Mouse (Mus musculus): ENCODE measurements at regions not wholly inside any gene's neighbourhood (a gene's known extent, or its start where the extent isn't known, plus 50 kb on each side); places are given as distances from the start of the nearest gene placed in this dataset.

GRCm38 (mm10) chr17:47140969-47141842 is 130.8 kb upstream of the Ubr2 start:
- no peak for DNase-seq (ENCODE audit: low spot score)

- no peak for DNase-seq (ENCODE audit: low spot score)
These were observed 130.0 kb upstream of the Ubr2 start for GRCm38 (mm10) chr17:47140241-47140968.

- DNase-seq (ENCODE audit: low spot score): peak; percentile 36
These were observed 129.4 kb upstream of the Ubr2 start for GRCm38 (mm10) chr17:47139730-47140231.

GRCm38 (mm10) chr17:47139171-47139617 is 128.8 kb upstream of the Ubr2 start:
- DNase-seq (ENCODE audit: low spot score): no peak

GRCm38 (mm10) chr17:47138174-47138573 is 127.8 kb upstream of the Ubr2 start:
- no peak for DNase-seq (ENCODE audit: low spot score)

GRCm38 (mm10) chr17:47135391-47135790 is 125.0 kb upstream of the Ubr2 start:
- no peak for DNase-seq (ENCODE audit: low spot score)

GRCm38 (mm10) chr17:47133785-47134184 is 123.4 kb upstream of the Ubr2 start:
- no peak for DNase-seq (ENCODE audit: low spot score)

- no peak for DNase-seq (ENCODE audit: low spot score)
These were observed 117.2 kb upstream of the Ubr2 start for GRCm38 (mm10) chr17:47127571-47127970.

- DNase-seq (ENCODE audit: low spot score): no peak
These were observed 113.2 kb upstream of the Ubr2 start for GRCm38 (mm10) chr17:47123576-47123975.

- no peak for DNase-seq (ENCODE audit: low spot score)
These were observed 111.9 kb upstream of the Ubr2 start for GRCm38 (mm10) chr17:47122221-47122620.

- DNase-seq (ENCODE audit: low spot score): no peak
These were observed 107.7 kb upstream of the Ubr2 start for GRCm38 (mm10) chr17:47118010-47118409.

- no peak for DNase-seq (ENCODE audit: low spot score)
These were observed 105.4 kb upstream of the Ubr2 start for GRCm38 (mm10) chr17:47115754-47116153.

- no peak for DNase-seq (ENCODE audit: low spot score)
These were observed 104.8 kb upstream of the Ubr2 start for GRCm38 (mm10) chr17:47115141-47115540.

- DNase-seq (ENCODE audit: low spot score): no peak
These were observed 104.4 kb upstream of the Ubr2 start for GRCm38 (mm10) chr17:47114736-47115135.

GRCm38 (mm10) chr17:47112556-47113225 is 102.3 kb upstream of the Ubr2 start:
- DNase-seq (ENCODE audit: low spot score): no peak

- no peak for DNase-seq (ENCODE audit: low spot score)
These were observed 100.5 kb upstream of the Ubr2 start for GRCm38 (mm10) chr17:47110836-47111235.

GRCm38 (mm10) chr17:47104328-47104727 is 94.0 kb upstream of the Ubr2 start:
- DNase-seq (ENCODE audit: low spot score): no peak

- no peak for DNase-seq (ENCODE audit: low spot score)
These were observed 84.8 kb upstream of the Ubr2 start for GRCm38 (mm10) chr17:47095191-47095590.

GRCm38 (mm10) chr17:47092076-47092475 is 81.7 kb upstream of the Ubr2 start:
- no peak for DNase-seq (ENCODE audit: low spot score)

- no peak for DNase-seq (ENCODE audit: low spot score)
These were observed 79.4 kb upstream of the Ubr2 start for GRCm38 (mm10) chr17:47089769-47090168.

- DNase-seq (ENCODE audit: low spot score): no peak
These were observed 58.9 kb upstream of the Ubr2 start for GRCm38 (mm10) chr17:47069206-47069605.

GRCm38 (mm10) chr17:47065307-47065901 is 55.0 kb upstream of the Ubr2 start:
- DNase-seq (ENCODE audit: low spot score): no peak
